Mouse (Mus musculus): Measurements from ENCODE around the gene Lin7b. TPM values are rescaled to one million over a fixed set of nuclear protein-coding genes. Genes with fewer than 3 reads are reported as not detected.

The Lin7b gene
- total and polyA plus RNA-seq, 3 experiments, result 1.3 to 3.8 TPM; not detected in 1

- H3K4me3 ChIP-seq (ENCODE audit: control insufficient read depth in 1 of 2, insufficient read depth in 1 of 2, low read depth in 2 of 2, low read length in 2 of 2), result no peak overlapping the region
- no peak overlapping the region for H3K9ac ChIP-seq (ENCODE audit: control insufficient read depth, low read depth, low read length, poor library complexity, severe bottlenecking)
- H3K27me3 ChIP-seq (ENCODE audit: control insufficient read depth in 1 of 2, insufficient read depth in 2 of 2, low read length in 2 of 2), result no peaks in the 10 kb centered on the region; a peak in 1 of 4 replicates
- no peaks in the 10 kb centered on the region for H3K79me2 ChIP-seq (ENCODE audit: control insufficient read depth, insufficient read depth, low read length, poor library complexity)
- peak; percentile 86 for DNase-seq (ENCODE audit: low read depth, low spot score)
- peaks cover 0 to 3% of the 10 kb centered on the region in 2 experiments; a peak in 1 of 4 replicates for H3K4me1 ChIP-seq (ENCODE audit: control insufficient read depth in 1 of 2, insufficient read depth in 2 of 2, low read length in 2 of 2)
- no peak overlapping the region for H3K27ac ChIP-seq (ENCODE audit: control insufficient read depth, low read depth, low read length)
- no peaks in the 10 kb centered on the region for H3K36me3 ChIP-seq (ENCODE audit: control insufficient read depth in 1 of 2, insufficient read depth in 2 of 2, low read length in 2 of 2)
- no peaks in the 10 kb centered on the region for H3K9me3 ChIP-seq (replicated peaks; ENCODE audit: insufficient read depth, low read length)
- TF ChIP-seq SMC3 (IDR thresholded peaks at IDR 0.05; ENCODE audit: low read depth, low read length), result peak; percentile 81
- TF ChIP-seq MAZ (IDR thresholded peaks at IDR 0.05; ENCODE audit: low read depth, low read length), result 0 out of 2 replicates have a peak, but pooled peaks have one; percentile 44
- TF ChIP-seq MYC (IDR thresholded peaks at IDR 0.05; ENCODE audit: low read depth, low read length), result peak; percentile 100
- TF ChIP-seq ZC3H11A (IDR thresholded peaks at IDR 0.05; ENCODE audit: low read depth, low read length), result peak; percentile 73
- TF ChIP-seq SIN3A (IDR thresholded peaks at IDR 0.05; ENCODE audit: low read length), result peak; percentile 76; the same call in 1 of the 2 replicates
- no peak for TF ChIP-seq TBP (IDR thresholded peaks at IDR 0.05; ENCODE audit: low read depth, low read length)
- no peak for TF ChIP-seq NELFE (IDR thresholded peaks at IDR 0.05; ENCODE audit: low read depth, low read length)
- TF ChIP-seq GABPA (IDR thresholded peaks at IDR 0.05; ENCODE audit: low read depth, low read length), result no peak
- no peak for TF ChIP-seq BHLHE40 (IDR thresholded peaks at IDR 0.05; ENCODE audit: borderline replicate concordance, low read depth, low read length)
- no peak for TF ChIP-seq CHD2 (IDR thresholded peaks at IDR 0.05; ENCODE audit: low read length)
- TF ChIP-seq MAX (IDR thresholded peaks at IDR 0.05; ENCODE audit: low read length), result peak; percentile 97
- TF ChIP-seq RCOR1 (IDR thresholded peaks at IDR 0.05; ENCODE audit: low read depth, low read length), result peak; percentile 84
- peak in 1 of 2 experiments; percentile 59; a peak in 1 of 4 replicates for TF ChIP-seq USF2 (IDR thresholded peaks at IDR 0.05; ENCODE audit: borderline replicate concordance in 1 of 2, insufficient read depth in 1 of 2, low read depth in 1 of 2, low read length in 2 of 2)
- 0 out of 2 replicates have a peak, but pooled peaks have one; percentile 35 for TF ChIP-seq HCFC1 (IDR thresholded peaks at IDR 0.05; ENCODE audit: low read depth, low read length)
- TF ChIP-seq MXI1 (IDR thresholded peaks at IDR 0.05; ENCODE audit: low read depth, low read length), result peak; percentile 92
- 0 out of 4 replicates have a peak, but pooled peaks of 1 of the 2 experiments have one; percentile 4 for TF ChIP-seq EP300 (IDR thresholded peaks at IDR 0.05; ENCODE audit: low read depth in 1 of 2, low read length in 2 of 2)
- peak; percentile 87 for TF ChIP-seq USF1 (IDR thresholded peaks at IDR 0.05; ENCODE audit: low read depth, low read length)
- TF ChIP-seq ZNF384 (IDR thresholded peaks at IDR 0.05; ENCODE audit: low read depth, low read length), result peak; percentile 64
- no peak for TF ChIP-seq MEF2A (IDR thresholded peaks at IDR 0.05; ENCODE audit: extremely low read depth, insufficient replicate concordance, low read depth, low read length, poor library complexity, severe bottlenecking)
- peak; percentile 72 to 88 (median 76) for TF ChIP-seq CTCF (IDR thresholded peaks at IDR 0.05 in 2 of 3, conservative IDR thresholded peaks at IDR 0.05 in 1 of 3; ENCODE audit: control insufficient read depth in 1 of 3, insufficient read depth in 1 of 3, low read depth in 2 of 3, low read length in 3 of 3, poor library complexity in 1 of 3, severe bottlenecking in 1 of 3)
- no peak for TF ChIP-seq POLR2AphosphoS2 (IDR thresholded peaks at IDR 0.05; ENCODE audit: low read length)
- no peak for TF ChIP-seq POLR2AphosphoS5 (IDR thresholded peaks at IDR 0.05; ENCODE audit: borderline replicate concordance, low read depth, low read length)
- TF ChIP-seq TAL1 (IDR thresholded peaks at IDR 0.05; ENCODE audit: low read length), result no peak
- peak; percentile 60 for TF ChIP-seq RAD21 (IDR thresholded peaks at IDR 0.05; ENCODE audit: low read depth, low read length)
These were observed 33.3 kb upstream of the Lin7b start for GRCm38 (mm10) chr7:45403532-45404261.

Measured in MEL (cell line).